Mouse (Mus musculus): ENCODE measurements around the gene Agbl3.

GRCm38 (mm10) chr6:34862791-34863403 lies 82.7 kb downstream of the Agbl3 start, which contains the start of gene Tmem140:
- TF ChIP-seq CTCF (IDR thresholded peaks at IDR 0.05) (no peak), EP300 (IDR thresholded peaks at IDR 0.05) (peak; percentile 65; the same call in 1 of the 2 replicates)
